Mouse (Mus musculus) liver, embryonic 13.5 days (tissue): ENCODE measurements around the gene Wdr54. TPM values are rescaled to one million over a fixed set of nuclear protein-coding genes. Genes with fewer than 3 reads are reported as not detected.
A peak's percentile ranks its signal among the peaks of the same experiment; 100 is the strongest.

ENCODE experiments used
- ATAC-seq: fragments of 200-750 bp; cut with Nextera tagmentation; 2 replicates; pipeline ENCODE4 v1.8.0; 2017; ENCODE audit warnings: low read depth, mild to moderate bottlenecking, moderate number of reproducible peaks, moderate library complexity
- DNase-seq: peaks from one replicate; pipeline ENCODE4 v3.0.0; 2022
- H3K27ac ChIP-seq: fragments of 300-500 bp; sonication (generic); 2 replicates; pipeline ENCODE4 v1.5.1; 2015; ENCODE audit warnings: moderate library complexity, mild to moderate bottlenecking, inconsistent platforms
- H3K27me3 ChIP-seq: fragments of 300-500 bp; sonication (generic); 2 replicates; pipeline ENCODE4 v1.6.1; 2015; ENCODE audit warnings: mild to moderate bottlenecking, inconsistent platforms
- H3K36me3 ChIP-seq: fragments of 300-500 bp; sonication (generic); 2 replicates; pipeline ENCODE4 v1.6.1; 2015; ENCODE audit warnings: mild to moderate bottlenecking, inconsistent platforms
- H3K4me1 ChIP-seq: fragments of 300-500 bp; sonication (generic); replicated peaks from 2 replicates; pipeline ENCODE4 v1.6.1; 2015; ENCODE audit warnings: inconsistent platforms
- H3K4me2 ChIP-seq: fragments of 300-500 bp; sonication (generic); 2 replicates; pipeline ENCODE4 v1.6.1; 2015; ENCODE audit warnings: inconsistent platforms, mild to moderate bottlenecking, moderate library complexity
- H3K4me3 ChIP-seq: fragments of 300-500 bp; sonication (generic); replicated peaks from 2 replicates; pipeline ENCODE4 v1.5.1; 2015; ENCODE audit warnings: mild to moderate bottlenecking, inconsistent platforms
- H3K9ac ChIP-seq: fragments of 300-500 bp; sonication (generic); 2 replicates; pipeline ENCODE4 v1.6.1; 2015; ENCODE audit warnings: mild to moderate bottlenecking, inconsistent platforms
- H3K9me3 ChIP-seq: fragments of 300-500 bp; sonication (generic); replicated peaks from 2 replicates; pipeline ENCODE4 v1.6.1; 2016; ENCODE audit warnings: inconsistent platforms
- WGBS: fragments of 180-500 bp; shearing (Covaris S2); methylation state at CpG from one replicate; pipeline ENCODE4 v1.1.7; 2015; ENCODE audit not compliant: insufficient replicate concordance; 5-methylcytosine and 5-hydroxymethylcytosine counted together
- polyA plus RNA-seq: library from polyadenylated mRNA; unstranded; fragments of >200 nt; fragmentation: Nextera tagmentation; extraction: Ambion mirVana; gene quantifications from 2 replicates; pipeline ENCODE4 v1.2.1, GENCODE M21; 2015

The Wdr54 gene
- polyA plus RNA-seq, 1 experiment from 2014 or later: 0.67 TPM

- no peak for ATAC-seq
- Histone ChIP-seq H3K9ac (peak overlapping the region; percentile 34; the same call in 1 of the 2 replicates), H3K4me2 (peak overlapping the region; percentile 78), H3K9me3 (no peaks in the 10 kb centered on the region), H3K27me3 (peaks cover 65% of the 10 kb centered on the region), H3K36me3 (no peaks in the 10 kb centered on the region), H3K4me1 (peaks cover 28% of the 10 kb centered on the region), H3K4me3 (peak overlapping the region; percentile 54), H3K27ac (no peak overlapping the region)
- WGBS: 13% methylated on average over 23 of the region's 23 CpGs
- no peak for DNase-seq
Observed at GRCm38 (mm10) chr6:83155552-83156238, 502 bp downstream of the Wdr54 start.

DNA sequence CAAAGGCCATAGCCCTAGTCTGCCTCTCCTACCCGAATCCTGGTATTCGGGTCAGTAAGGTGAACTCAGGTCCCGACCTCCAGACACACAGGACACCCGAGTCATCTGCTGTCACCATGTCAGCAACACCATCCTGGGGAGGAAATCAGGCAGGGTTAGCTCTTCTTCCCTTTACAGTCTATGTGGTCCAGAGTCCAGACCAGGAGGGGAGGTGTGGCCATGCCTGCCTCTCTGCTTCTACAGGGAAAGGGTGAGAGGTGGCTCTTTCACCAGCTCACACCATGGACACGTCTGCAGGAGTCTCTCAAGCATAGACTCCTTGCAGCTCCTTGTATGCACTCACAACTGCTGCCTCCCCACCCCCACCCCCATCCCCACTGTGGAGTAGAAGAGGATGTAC is 2.7 kb downstream of the Wdr54 start:
- H3K27me3 ChIP-seq: peaks cover 55% of the 10 kb centered on the region
- WGBS: 62% methylated on average over 5 of the region's 5 CpGs
- peaks cover 10% of the 10 kb centered on the region for H3K36me3 ChIP-seq
- no peak overlapping the region for H3K4me3 ChIP-seq
- no peak overlapping the region for H3K27ac ChIP-seq
- ATAC-seq (no peak), DNase-seq (no peak)
- H3K4me1 ChIP-seq: peaks cover 28% of the 10 kb centered on the region
- H3K9me3 ChIP-seq: no peaks in the 10 kb centered on the region
- no peak overlapping the region for H3K9ac ChIP-seq
- H3K4me2 ChIP-seq: no peak overlapping the region

- Histone ChIP-seq H3K4me1 (peaks cover 28% of the 10 kb centered on the region), H3K27me3 (peaks cover 55% of the 10 kb centered on the region)
Observed at GRCm38 (mm10) chr6:83153038-83153437, 3.2 kb downstream of the Wdr54 start.

DNA sequence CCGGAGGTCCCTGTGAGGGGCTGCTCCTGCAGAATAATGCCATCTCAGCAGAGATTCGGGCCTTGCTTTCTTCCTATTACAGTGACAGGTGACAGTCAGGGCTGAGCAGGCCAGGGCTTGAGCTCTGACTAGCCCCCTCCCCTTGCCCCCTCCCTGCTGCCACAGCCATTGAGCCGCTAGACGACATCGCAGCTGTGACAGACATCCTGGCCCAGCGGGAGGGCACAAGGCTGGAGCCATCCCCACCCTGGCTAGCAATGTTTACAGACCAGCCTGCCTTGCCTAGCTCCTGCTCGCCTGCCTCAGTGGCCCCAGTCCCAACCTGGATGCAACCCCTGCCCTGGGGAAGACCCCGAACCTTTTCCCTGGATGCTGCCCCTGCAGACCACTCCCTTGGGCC is 4.5 kb downstream of the Wdr54 start:
- no peak for ATAC-seq
- Histone ChIP-seq H3K27ac (no peak overlapping the region), H3K4me1 (peaks cover 28% of the 10 kb centered on the region), H3K27me3 (peaks cover 47% of the 10 kb centered on the region), H3K4me2 (no peak overlapping the region), H3K4me3 (no peak overlapping the region), H3K9me3 (no peaks in the 10 kb centered on the region), H3K9ac (no peak overlapping the region), H3K36me3 (peaks cover 15% of the 10 kb centered on the region)
- no peak for DNase-seq
- 38% methylated on average over 8 of the region's 8 CpGs for WGBS

More at GRCm38 (mm10) chr6:83153038-83153437, 3.2 kb downstream of the Wdr54 start:
- Histone ChIP-seq H3K9ac (no peak overlapping the region), H3K4me2 (no peak overlapping the region), H3K36me3 (peaks cover 13% of the 10 kb centered on the region), H3K9me3 (no peaks in the 10 kb centered on the region), H3K27ac (no peak overlapping the region), H3K4me3 (no peak overlapping the region)
- DNase-seq (no peak), ATAC-seq (no peak)
- 74% methylated on average over 12 of the region's 12 CpGs for WGBS

- Histone ChIP-seq H3K4me1 (peaks cover 12% of the 10 kb centered on the region), H3K27me3 (peaks cover 12% of the 10 kb centered on the region), H3K36me3 (peaks cover 15% of the 10 kb centered on the region), H3K9me3 (no peaks in the 10 kb centered on the region), H3K4me3 (no peak overlapping the region), H3K27ac (no peak overlapping the region), H3K4me2 (no peak overlapping the region), H3K9ac (no peak overlapping the region)
- DNase-seq (no peak), ATAC-seq (no peak)
- WGBS: 58% methylated on average over 7 of the region's 7 CpGs
Observed at GRCm38 (mm10) chr6:83147280-83147679, 8.9 kb downstream of the Wdr54 start.

DNA sequence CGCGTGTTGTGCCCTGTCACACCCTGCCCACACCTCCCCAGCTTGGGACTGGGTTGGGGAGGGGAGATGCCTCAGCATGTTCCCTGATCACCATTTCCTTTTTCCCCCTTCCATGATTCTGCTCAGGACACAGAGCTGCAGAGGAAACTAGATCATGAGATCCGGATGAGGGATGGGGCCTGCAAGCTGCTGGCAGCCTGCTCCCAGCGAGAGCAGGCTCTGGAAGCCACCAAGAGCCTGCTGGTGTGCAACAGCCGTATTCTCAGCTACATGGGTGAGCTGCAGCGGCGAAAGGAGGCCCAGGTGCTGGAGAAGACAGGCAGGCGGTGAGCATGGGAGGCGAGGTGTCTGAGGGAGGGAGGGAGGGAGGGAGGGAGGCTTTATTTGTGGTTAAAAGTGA is 10.4 kb downstream of the Wdr54 start:
- DNase-seq (no peak), ATAC-seq (no peak)
- Histone ChIP-seq H3K36me3 (peaks cover 15% of the 10 kb centered on the region), H3K9ac (no peak overlapping the region; the same call in 1 of the 2 replicates), H3K27ac (no peak overlapping the region; the same call in 1 of the 2 replicates), H3K9me3 (no peaks in the 10 kb centered on the region), H3K4me1 (peaks cover 8% of the 10 kb centered on the region), H3K4me2 (no peak overlapping the region), H3K4me3 (no peak overlapping the region), H3K27me3 (peaks cover 21% of the 10 kb centered on the region)
- 52% methylated on average over 9 of the region's 9 CpGs for WGBS

GRCm38 (mm10) chr6:83145209-83145608 is 11.0 kb downstream of the Wdr54 start:
- no peak for DNase-seq

GRCm38 (mm10) chr6:83142886-83143285 is 13.3 kb downstream of the Wdr54 start:
- no peak for ATAC-seq
- WGBS: 60% methylated on average over 11 of the region's 11 CpGs
- Histone ChIP-seq H3K4me1 (peaks cover 20% of the 10 kb centered on the region), H3K9ac (no peak overlapping the region), H3K4me2 (no peak overlapping the region), H3K36me3 (0 out of 2 replicates have a peak, but pooled peaks cover under 1% of the 10 kb centered on the region), H3K9me3 (no peaks in the 10 kb centered on the region), H3K27ac (no peak overlapping the region), H3K27me3 (peaks cover 40% of the 10 kb centered on the region), H3K4me3 (no peak overlapping the region)
- DNase-seq: no peak

More at GRCm38 (mm10) chr6:83145209-83145608, 11.0 kb downstream of the Wdr54 start:
- H3K4me1 ChIP-seq: peaks cover 8% of the 10 kb centered on the region
- H3K27me3 ChIP-seq: peaks cover 21% of the 10 kb centered on the region
- ATAC-seq: no peak
- H3K9ac ChIP-seq: no peak overlapping the region
- 44% methylated on average over 2 of the region's 2 CpGs for WGBS
- peaks cover 15% of the 10 kb centered on the region for H3K36me3 ChIP-seq
- H3K27ac ChIP-seq: no peak overlapping the region
- no peak overlapping the region for H3K4me2 ChIP-seq
- H3K4me3 ChIP-seq: no peak overlapping the region
- no peaks in the 10 kb centered on the region for H3K9me3 ChIP-seq

GRCm38 (mm10) chr6:83142211-83142731 is 13.9 kb downstream of the Wdr54 start:
- peak overlapping the region; percentile 51 for H3K4me2 ChIP-seq
- peak overlapping the region; percentile 24; the same call in 1 of the 2 replicates for H3K4me3 ChIP-seq
- peak overlapping the region; percentile 5; the same call in 1 of the 2 replicates for H3K9ac ChIP-seq
- DNase-seq: no peak
- peaks cover 26% of the 10 kb centered on the region for H3K4me1 ChIP-seq
- H3K27ac ChIP-seq: no peak overlapping the region
- H3K36me3 ChIP-seq: no peaks in the 10 kb centered on the region
- H3K9me3 ChIP-seq: no peaks in the 10 kb centered on the region
- 7% methylated on average over 41 of the region's 41 CpGs for WGBS
- ATAC-seq: no peak
- peaks cover 46% of the 10 kb centered on the region for H3K27me3 ChIP-seq

DNA sequence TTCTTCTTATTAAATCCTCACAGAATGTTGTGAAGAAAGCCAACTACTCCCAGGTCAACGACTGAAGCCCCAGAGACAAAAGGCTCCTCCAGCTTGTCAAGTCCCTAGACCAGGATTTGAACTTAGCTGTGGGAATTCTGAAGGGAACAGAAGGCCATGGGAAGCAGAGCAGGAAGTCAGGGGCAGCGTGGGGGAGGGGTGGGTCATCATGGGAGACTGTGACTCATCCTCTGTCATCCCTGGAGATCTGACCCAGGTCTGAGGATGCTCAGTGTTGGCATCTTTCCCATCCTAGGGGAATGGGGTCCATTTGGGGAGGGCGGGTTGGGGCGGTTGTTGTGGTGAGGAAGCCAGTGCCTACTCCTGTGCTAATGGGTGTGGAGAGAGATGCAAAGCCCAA is 14.6 kb downstream of the Wdr54 start:
- Histone ChIP-seq H3K4me3 (no peak overlapping the region), H3K4me2 (peak overlapping the region; percentile 51; the same call in 1 of the 2 replicates)

DNA sequence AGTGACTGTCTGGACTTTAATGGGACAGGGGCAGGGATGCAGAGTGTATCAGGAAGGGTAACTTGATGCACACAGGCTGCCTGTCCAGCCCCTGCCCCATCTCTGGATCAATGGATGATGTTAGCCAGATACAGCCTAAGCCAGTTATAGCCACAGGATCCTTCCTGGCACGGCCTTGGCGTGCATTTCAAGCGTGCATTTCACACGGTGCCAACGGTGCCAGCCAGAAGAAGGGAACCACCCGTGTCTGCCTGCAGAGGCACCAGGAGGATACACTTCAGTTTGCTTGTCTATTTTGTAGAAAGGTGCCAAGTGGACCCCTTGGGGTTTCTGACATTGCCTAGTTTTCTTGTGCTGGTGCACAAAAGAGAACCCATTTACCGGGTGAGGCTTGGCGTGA is 16.2 kb downstream of the Wdr54 start:
- peaks cover 68% of the 10 kb centered on the region for H3K27me3 ChIP-seq
- 85% methylated on average over 8 of the region's 8 CpGs for WGBS
- ATAC-seq (no peak), DNase-seq (no peak)
- no peak overlapping the region for H3K9ac ChIP-seq
- H3K27ac ChIP-seq: no peak overlapping the region
- no peaks in the 10 kb centered on the region for H3K9me3 ChIP-seq
- no peak overlapping the region for H3K4me2 ChIP-seq
- no peaks in the 10 kb centered on the region for H3K36me3 ChIP-seq
- no peak overlapping the region for H3K4me3 ChIP-seq
- H3K4me1 ChIP-seq: peaks cover 46% of the 10 kb centered on the region

More for the DNA sequence above, 14.6 kb downstream of the Wdr54 start:
- WGBS: 43% methylated on average over 4 of the region's 4 CpGs
- Histone ChIP-seq H3K9me3 (no peaks in the 10 kb centered on the region), H3K9ac (no peak overlapping the region), H3K27ac (no peak overlapping the region), H3K4me1 (peaks cover 33% of the 10 kb centered on the region), H3K36me3 (no peaks in the 10 kb centered on the region), H3K27me3 (peaks cover 53% of the 10 kb centered on the region)
- no peak for DNase-seq
- ATAC-seq: no peak
